Mouse (Mus musculus) intestine, postnatal 0 days (tissue): ENCODE results near the gene Npm1. TPM values are rescaled to one million over a fixed set of nuclear protein-coding genes. Genes with fewer than 3 reads are reported as not detected.

Experiments
- ATAC-seq: fragments of 200-750 bp; cut with Nextera tagmentation; 2 replicates; pipeline ENCODE4 v1.8.0; 2017; ENCODE audit warnings: mild to moderate bottlenecking, moderate TSS enrichment, moderate library complexity
- H3K27ac ChIP-seq: fragments of 300-500 bp; sonication (generic); 2 replicates; pipeline ENCODE4 v1.5.1; 2014; ENCODE audit warnings: mild to moderate bottlenecking, low read depth, low read length, moderate library complexity
- H3K27me3 ChIP-seq: fragments of 300-500 bp; sonication (generic); replicated peaks from 2 replicates; pipeline ENCODE4 v1.6.1; 2014; ENCODE audit warnings: low read length, mixed read lengths; ENCODE audit not compliant: control insufficient read depth, insufficient read depth
- H3K36me3 ChIP-seq: fragments of 300-500 bp; sonication (generic); 2 replicates; pipeline ENCODE4 v1.6.1; 2014; ENCODE audit warnings: mild to moderate bottlenecking, moderate library complexity; ENCODE audit not compliant: control insufficient read depth, insufficient read depth
- H3K4me1 ChIP-seq: fragments of 300-500 bp; sonication (generic); replicated peaks from 2 replicates; pipeline ENCODE4 v1.6.1; 2014; ENCODE audit warnings: antibody characterized with exemption, low read length, mixed read lengths; ENCODE audit not compliant: control insufficient read depth, insufficient read depth
- H3K4me2 ChIP-seq: fragments of 300-500 bp; sonication (generic); replicated peaks from 2 replicates; pipeline ENCODE4 v1.6.1; 2014; ENCODE audit warnings: low read depth, mild to moderate bottlenecking, moderate library complexity
- H3K4me3 ChIP-seq: fragments of 300-500 bp; sonication (generic); 2 replicates; pipeline ENCODE4 v1.5.1; 2014; ENCODE audit warnings: low read depth, low read length
- H3K9ac ChIP-seq: fragments of 300-500 bp; sonication (generic); 2 replicates; pipeline ENCODE4 v1.6.1; 2014; ENCODE audit warnings: mild to moderate bottlenecking, low read depth, low read length
- H3K9me3 ChIP-seq: fragments of 300-500 bp; sonication (generic); 2 replicates; pipeline ENCODE4 v1.6.1; 2016; ENCODE audit warnings: mixed run types; ENCODE audit not compliant: control insufficient read depth
- CTCF ChIP-seq: sonication (generic); IDR thresholded peaks from 2 replicates; pipeline ENCODE4 v1.5.1; 2016; ENCODE audit warnings: low read depth, mild to moderate bottlenecking, control low read depth, antibody characterized with exemption, moderate library complexity
- WGBS: fragments of 180-500 bp; shearing (Covaris S2); extraction: QIAGEN DNeasy Blood & Tissue Kit; methylation state at CpG from one replicate; pipeline ENCODE4 v1.1.7; 2014; 5-methylcytosine and 5-hydroxymethylcytosine counted together
- polyA plus RNA-seq: library from polyadenylated mRNA; unstranded; fragments of >200 nt; fragmentation: Nextera tagmentation; extraction: Ambion mirVana; gene quantifications from 2 replicates; pipeline ENCODE4 v1.2.1, GENCODE M21; 2015

Npm1 gene
- polyA plus RNA-seq, 1 experiment from 2014 or later: 296 TPM

DNA sequence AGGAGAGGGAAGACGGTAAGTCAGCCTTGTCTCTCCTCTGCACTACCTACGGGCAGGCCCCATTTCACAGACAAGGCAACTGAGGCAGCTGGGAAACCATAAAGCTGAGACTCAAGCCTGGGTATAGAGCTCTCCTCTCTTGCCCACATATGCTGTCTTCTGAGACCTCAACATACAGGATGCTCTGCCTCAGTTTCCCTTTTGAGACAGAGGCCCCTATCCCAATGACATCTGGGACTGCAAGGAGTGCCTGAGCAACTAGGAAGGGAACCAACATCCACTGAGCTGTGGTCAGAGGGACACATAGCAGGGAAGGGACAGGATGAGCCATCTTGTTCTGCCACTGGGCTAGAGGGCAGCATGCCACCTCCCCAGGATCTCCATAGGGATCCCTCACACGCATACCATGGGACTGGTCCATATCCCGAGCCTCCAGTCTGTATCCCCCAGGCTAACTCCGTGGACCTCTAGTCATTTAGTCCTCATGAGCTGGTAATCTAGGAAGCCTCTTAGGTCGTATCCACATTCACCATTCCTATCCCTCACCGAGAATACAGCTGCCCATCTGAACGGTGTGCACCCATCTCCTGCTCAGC, 28.5 kb downstream of the Npm1 start:
- TF ChIP-seq CTCF: no peak
- no peaks in the 10 kb centered on the region for H3K9me3 ChIP-seq
- no peak overlapping the region for H3K4me2 ChIP-seq
- H3K27me3 ChIP-seq: no peaks in the 10 kb centered on the region
- no peak overlapping the region for H3K4me3 ChIP-seq
- no peak overlapping the region for H3K9ac ChIP-seq
- ATAC-seq: no peak
- H3K36me3 ChIP-seq: no peaks in the 10 kb centered on the region
- 81% methylated on average over 8 of the region's 8 CpGs for WGBS
- H3K4me1 ChIP-seq: no peaks in the 10 kb centered on the region
- no peak overlapping the region for H3K27ac ChIP-seq

DNA sequence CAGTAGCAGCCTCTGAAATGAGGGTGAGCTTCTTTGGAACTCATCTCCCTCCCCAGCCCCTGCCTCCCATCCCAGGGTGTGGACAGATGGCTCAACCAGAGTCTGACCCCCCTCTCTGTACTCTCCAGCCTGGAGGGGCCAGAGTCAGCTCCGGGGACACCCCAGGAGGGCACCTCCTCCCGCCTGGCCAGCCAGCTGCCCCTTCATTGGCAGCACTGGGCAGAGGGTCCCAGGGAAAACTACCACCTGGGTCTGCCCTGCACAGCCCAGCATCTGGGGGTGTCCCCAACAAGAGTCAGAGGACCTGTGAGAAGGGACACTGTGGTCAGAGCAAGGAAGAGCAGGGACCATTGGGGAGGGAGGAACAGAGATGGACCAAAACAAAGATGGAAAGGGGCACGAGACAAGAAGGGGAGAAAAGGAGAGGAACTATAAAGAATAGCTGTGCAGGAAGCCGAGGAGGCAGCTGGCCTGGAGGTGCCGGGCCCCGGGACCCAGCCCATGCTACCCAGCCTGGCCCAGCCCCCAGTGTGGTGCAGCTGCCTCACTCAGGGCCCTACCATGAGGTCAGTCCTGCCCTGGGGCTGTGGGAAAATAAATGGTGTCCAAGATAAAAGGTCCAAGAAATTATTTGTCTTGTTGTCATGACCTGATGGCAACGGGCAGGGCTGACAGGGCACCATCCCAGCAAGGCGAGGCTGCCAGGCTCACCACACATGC, 30.2 kb downstream of the Npm1 start:
- no peaks in the 10 kb centered on the region for H3K36me3 ChIP-seq
- no peaks in the 10 kb centered on the region for H3K27me3 ChIP-seq
- no peak for ATAC-seq
- H3K4me2 ChIP-seq: no peak overlapping the region
- H3K27ac ChIP-seq: no peak overlapping the region
- H3K4me3 ChIP-seq: no peak overlapping the region
- no peaks in the 10 kb centered on the region for H3K4me1 ChIP-seq
- whole genome bisulfite sequencing: 66% methylated on average over 8 of the region's 8 CpGs
- no peaks in the 10 kb centered on the region for H3K9me3 ChIP-seq
- no peak overlapping the region for H3K9ac ChIP-seq
- TF ChIP-seq CTCF: no peak

- TF ChIP-seq CTCF: no peak
- Histone ChIP-seq H3K4me2 (no peak overlapping the region), H3K4me1 (no peaks in the 10 kb centered on the region), H3K27ac (no peak overlapping the region), H3K4me3 (no peak overlapping the region), H3K36me3 (no peaks in the 10 kb centered on the region), H3K9me3 (no peaks in the 10 kb centered on the region), H3K27me3 (no peaks in the 10 kb centered on the region), H3K9ac (no peak overlapping the region)
- ATAC-seq: no peak
Measured at GRCm38 (mm10) chr11:33127058-33127457, 35.9 kb downstream of the Npm1 start.

DNA sequence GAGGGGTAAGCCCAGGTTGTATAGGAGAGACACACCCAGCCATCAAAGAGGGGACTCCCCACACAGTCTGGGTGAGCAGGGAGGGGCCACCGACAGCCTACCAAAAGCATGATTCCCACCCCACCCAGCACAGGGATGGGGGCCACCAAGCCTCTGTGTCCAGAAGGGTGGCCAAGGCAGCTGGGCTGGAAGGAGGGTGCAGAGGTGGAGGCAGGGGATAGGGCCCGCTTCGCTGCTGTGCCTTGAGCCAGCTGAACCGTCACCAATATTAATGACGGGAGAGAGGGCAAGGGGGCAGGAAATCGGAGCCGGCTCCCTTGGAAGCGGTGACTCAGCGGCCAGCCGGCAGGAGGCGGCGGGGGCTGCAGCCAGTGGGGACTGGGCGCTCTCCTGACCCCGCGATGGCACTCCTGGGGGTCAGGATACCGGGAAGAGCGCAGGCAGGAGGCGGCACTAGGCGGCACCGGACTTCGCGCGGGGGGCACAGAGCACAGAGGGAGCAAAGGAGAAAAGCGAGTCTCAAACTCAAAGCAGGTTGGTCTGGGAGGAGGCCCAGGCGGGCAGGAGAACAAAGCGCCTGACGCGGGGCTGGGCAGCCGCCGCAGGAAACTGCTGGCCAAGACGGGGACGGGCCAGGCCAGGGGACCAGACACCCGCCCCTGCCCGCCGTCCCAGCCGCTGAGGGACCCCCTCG, 40.3 kb downstream of the Npm1 start:
- H3K27ac ChIP-seq: no peak overlapping the region
- no peaks in the 10 kb centered on the region for H3K27me3 ChIP-seq
- H3K9me3 ChIP-seq: no peaks in the 10 kb centered on the region
- H3K4me2 ChIP-seq: peak overlapping the region; percentile 63
- 3% methylated on average over 32 of the region's 37 CpGs for WGBS
- peak overlapping the region; percentile 31; the same call in 1 of the 2 replicates for H3K9ac ChIP-seq
- peak; percentile 59 for ATAC-seq
- H3K4me3 ChIP-seq: peak overlapping the region; percentile 29
- no peaks in the 10 kb centered on the region for H3K4me1 ChIP-seq
- H3K36me3 ChIP-seq: no peaks in the 10 kb centered on the region
- peak; percentile 28 for TF ChIP-seq CTCF

DNA sequence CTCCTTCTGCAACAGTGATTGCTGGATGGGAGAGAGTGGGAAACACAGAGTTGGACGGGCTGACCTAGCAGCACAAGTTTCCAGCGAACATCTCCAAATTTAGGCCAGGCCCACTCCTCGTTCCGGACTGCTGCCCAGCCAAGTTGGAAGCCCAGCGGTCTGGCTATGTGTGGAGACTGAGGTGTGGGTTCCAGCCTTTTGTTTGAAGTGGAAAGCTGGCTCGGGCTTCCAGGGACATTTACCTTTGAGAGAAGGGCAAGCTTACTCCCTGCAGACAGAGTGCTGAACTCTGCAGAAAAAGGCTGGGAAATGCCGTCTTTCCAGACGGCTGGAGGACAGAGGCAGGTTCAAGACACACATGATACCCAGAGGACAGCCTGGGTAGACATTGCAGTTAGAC, 43.5 kb downstream of the Npm1 start:
- H3K27ac ChIP-seq: no peak overlapping the region
- no peak for TF ChIP-seq CTCF
- WGBS: 76% methylated on average over 8 of the region's 8 CpGs
- H3K4me1 ChIP-seq: no peaks in the 10 kb centered on the region
- H3K4me2 ChIP-seq: no peak overlapping the region
- no peak overlapping the region for H3K4me3 ChIP-seq
- no peak for ATAC-seq
- no peaks in the 10 kb centered on the region for H3K27me3 ChIP-seq
- H3K36me3 ChIP-seq: no peaks in the 10 kb centered on the region
- no peak overlapping the region for H3K9ac ChIP-seq
- no peaks in the 10 kb centered on the region for H3K9me3 ChIP-seq

- Histone ChIP-seq H3K9ac (no peak overlapping the region), H3K4me1 (no peaks in the 10 kb centered on the region), H3K4me2 (no peak overlapping the region), H3K36me3 (no peaks in the 10 kb centered on the region), H3K27ac (no peak overlapping the region), H3K4me3 (no peak overlapping the region), H3K9me3 (no peaks in the 10 kb centered on the region), H3K27me3 (no peaks in the 10 kb centered on the region)
- WGBS: 75% methylated on average over 7 of the region's 7 CpGs
- no peak for TF ChIP-seq CTCF
- no peak for ATAC-seq
Measured at GRCm38 (mm10) chr11:33119116-33119515, 43.9 kb downstream of the Npm1 start.
